Mouse (Mus musculus): ENCODE measurements at regions not wholly inside any gene's neighbourhood (a gene's known extent, or its start where the extent isn't known, plus 50 kb on each side); places are given as distances from the start of the nearest gene placed in this dataset.

- no peak overlapping the region for H3K27ac ChIP-seq (replicated peaks; ENCODE audit: low read depth, low read length)
- H3K9me3 ChIP-seq (ENCODE audit: control insufficient read depth, low read length) = no peaks in the 10 kb centered on the region
- H3K9ac ChIP-seq (ENCODE audit: low read depth, low read length, severe bottlenecking) = no peak overlapping the region
- H3K27me3 ChIP-seq (ENCODE audit: control insufficient read depth, insufficient read depth, low read length) = no peaks in the 10 kb centered on the region
- H3K36me3 ChIP-seq (ENCODE audit: control insufficient read depth, insufficient read depth, low read length) = no peaks in the 10 kb centered on the region
- no peak for TF ChIP-seq POLR2A (IDR thresholded peaks at IDR 0.05; ENCODE audit: borderline replicate concordance, extremely low read depth, insufficient read depth, insufficient read length)
- no peak for DNase-seq (ENCODE audit: low spot score)
- no peaks in the 10 kb centered on the region for H3K4me1 ChIP-seq (ENCODE audit: control insufficient read depth, insufficient read depth, low read length)
- no peak for ATAC-seq (ENCODE audit: low FRiP score, low read depth)
- 84% methylated on average over 3 of the region's 3 CpGs for WGBS
- H3K4me2 ChIP-seq (replicated peaks; ENCODE audit: low read depth, low read length, severe bottlenecking) = no peak overlapping the region
- H3K4me3 ChIP-seq (replicated peaks; ENCODE audit: low read length) = no peak overlapping the region
Observed at GRCm38 (mm10) chr13:82509512-82509911, 726.6 kb downstream of the Cetn3 start.

Data from limb, embryonic 14.5 days (tissue).